Mouse (Mus musculus) erythroblast, embryonic 14.5 days (primary cell): ENCODE measurements around the gene Dync1i2.

Source experiments
- GATA1 ChIP-seq: IDR thresholded peaks from 2 replicates; pipeline ENCODE4 v1.6.1; 2012; ENCODE audit warnings: low read length, inconsistent platforms, mixed read lengths
- TAL1 ChIP-seq: IDR thresholded peaks from 3 replicates; pipeline ENCODE4 v1.6.1; 2012; ENCODE audit warnings: low read length, inconsistent platforms, mixed read lengths

DNA sequence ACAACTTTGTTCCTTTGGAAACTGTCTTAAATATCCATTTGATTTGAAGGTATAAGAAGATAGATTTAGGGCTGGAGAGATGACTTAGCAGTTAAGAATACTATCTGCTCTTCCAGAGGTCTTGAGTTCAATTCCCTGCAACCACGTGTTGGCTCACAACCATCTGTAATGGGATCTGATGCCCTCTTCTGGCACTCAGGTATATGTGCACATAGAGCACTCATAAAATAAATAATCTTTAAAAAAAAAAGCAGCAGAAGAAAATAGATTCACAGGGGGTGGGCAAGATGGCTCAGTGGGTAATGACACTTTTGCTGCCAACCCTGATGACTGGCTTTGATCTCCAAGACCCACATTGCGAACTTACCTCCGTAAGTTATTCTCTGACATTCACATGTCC lies 30.7 kb downstream of the Dync1i2 start:
- TF ChIP-seq GATA1 (no peak), TAL1 (no peak)
